Mouse (Mus musculus): ENCODE data around the gene Pdhb.
A peak's percentile ranks its signal among the peaks of the same experiment; 100 is the strongest.

Gene Pdhb

GRCm38 (mm10) chr14:8172507-8173410 lies at the start of gene Pdhb:
Gene Pdhb (minus strand): TSS chr14:8173025.
- DNase-seq (ENCODE audit: low read depth, low spot score) = peak; percentile 99

DNA sequence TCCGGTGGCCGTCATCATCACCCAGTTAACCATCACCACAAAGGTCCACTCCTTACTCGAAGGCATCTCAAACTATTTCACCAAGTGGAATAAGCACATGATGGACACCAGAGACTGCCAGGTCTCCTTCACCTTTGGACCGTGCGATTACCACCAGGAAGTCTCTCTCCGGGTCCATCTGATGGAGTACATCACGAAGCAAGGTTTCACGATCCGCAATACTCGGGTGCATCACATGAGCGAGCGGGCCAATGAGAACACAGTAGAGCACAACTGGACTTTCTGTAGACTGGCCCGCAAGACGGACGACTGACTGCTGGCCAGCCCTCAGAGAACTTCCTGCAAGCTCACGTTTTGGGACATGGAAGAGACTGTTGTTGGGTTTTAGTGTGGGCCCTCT lies 49.7 kb upstream of the Pdhb start:
- DNase-seq (ENCODE audit: low read depth, low spot score) = no peak

- DNase-seq (ENCODE audit: low read depth, low spot score) = no peak
Observed at GRCm38 (mm10) chr14:8220912-8221311, 48.1 kb upstream of the Pdhb start.

- DNase-seq (ENCODE audit: low read depth, low spot score) = no peak
Observed at GRCm38 (mm10) chr14:8220306-8220705, 47.5 kb upstream of the Pdhb start.

DNA sequence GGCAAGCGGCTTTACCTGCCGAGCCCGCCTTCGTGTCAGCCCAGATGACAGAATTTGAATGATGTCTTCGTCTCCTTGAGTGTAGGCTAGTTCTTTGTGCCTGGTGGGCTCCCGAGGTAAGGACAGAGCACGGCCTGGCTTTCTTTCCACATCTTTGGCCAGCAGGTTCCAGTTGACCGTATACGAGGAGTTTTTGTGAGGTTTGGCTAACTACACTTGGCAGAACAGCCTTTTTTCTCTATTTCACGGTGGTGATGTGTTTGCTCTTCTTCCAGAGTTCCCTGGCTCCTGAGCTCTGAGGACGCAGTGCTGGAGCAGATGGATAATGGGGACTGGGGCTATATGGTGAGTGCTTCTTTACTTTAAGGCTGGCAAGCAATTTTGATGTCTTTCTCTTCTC lies 47.1 kb upstream of the Pdhb start:
- no peak for DNase-seq (ENCODE audit: low read depth, low spot score)

- no peak for DNase-seq (ENCODE audit: low read depth, low spot score)
Observed at GRCm38 (mm10) chr14:8218730-8219380, 46.0 kb upstream of the Pdhb start.

GRCm38 (mm10) chr14:8218238-8218637 lies 45.4 kb upstream of the Pdhb start:
- no peak for DNase-seq (ENCODE audit: low read depth, low spot score)

DNA sequence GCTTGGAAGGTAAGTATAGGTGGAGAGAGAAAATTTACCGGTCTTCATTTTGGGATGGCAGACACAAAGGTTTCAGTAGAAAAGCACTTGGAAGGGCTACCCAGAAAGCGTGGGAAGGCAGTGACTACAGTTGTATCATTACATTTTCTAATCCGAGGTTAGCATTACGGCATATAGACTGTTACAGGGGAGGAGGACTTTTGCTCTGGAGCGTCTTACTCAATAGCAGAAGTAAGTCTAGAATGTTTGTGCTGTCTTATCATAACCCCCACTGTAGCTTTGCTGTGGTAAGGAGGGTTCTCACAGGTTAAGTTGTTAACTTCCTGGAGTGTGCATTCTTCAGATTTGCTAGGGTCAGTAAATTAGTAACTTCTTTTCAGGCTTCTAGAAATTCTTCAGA lies 43.3 kb upstream of the Pdhb start:
- no peak for DNase-seq (ENCODE audit: low read depth, low spot score)

DNA sequence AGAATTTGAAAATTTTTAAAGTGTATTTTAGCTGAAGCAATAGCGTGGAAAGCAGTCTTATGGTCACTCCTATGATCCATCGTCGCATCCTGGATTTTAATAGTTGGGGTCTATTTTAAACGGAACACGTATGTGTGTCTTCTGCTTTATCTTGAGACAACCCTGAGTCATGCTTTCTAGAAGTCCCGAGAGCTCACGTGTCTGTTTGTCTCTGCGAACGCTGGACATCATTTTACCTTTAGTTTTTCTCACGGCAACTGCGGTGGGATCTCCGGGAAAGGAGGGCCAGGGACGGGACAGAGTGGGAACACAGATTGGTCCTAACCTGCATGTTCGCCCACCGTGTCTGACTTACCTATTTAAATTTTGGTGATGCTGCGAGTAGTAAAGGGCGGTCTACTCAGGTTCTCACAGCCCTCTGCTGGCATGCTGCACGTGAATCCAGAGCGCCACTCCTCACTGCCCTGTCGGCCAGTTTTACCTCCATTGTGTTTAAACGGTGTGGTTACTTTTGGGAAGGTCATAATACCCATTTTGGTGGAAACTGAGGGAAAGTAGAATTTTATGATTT lies 42.5 kb upstream of the Pdhb start:
- DNase-seq (ENCODE audit: low read depth, low spot score) = no peak

DNA sequence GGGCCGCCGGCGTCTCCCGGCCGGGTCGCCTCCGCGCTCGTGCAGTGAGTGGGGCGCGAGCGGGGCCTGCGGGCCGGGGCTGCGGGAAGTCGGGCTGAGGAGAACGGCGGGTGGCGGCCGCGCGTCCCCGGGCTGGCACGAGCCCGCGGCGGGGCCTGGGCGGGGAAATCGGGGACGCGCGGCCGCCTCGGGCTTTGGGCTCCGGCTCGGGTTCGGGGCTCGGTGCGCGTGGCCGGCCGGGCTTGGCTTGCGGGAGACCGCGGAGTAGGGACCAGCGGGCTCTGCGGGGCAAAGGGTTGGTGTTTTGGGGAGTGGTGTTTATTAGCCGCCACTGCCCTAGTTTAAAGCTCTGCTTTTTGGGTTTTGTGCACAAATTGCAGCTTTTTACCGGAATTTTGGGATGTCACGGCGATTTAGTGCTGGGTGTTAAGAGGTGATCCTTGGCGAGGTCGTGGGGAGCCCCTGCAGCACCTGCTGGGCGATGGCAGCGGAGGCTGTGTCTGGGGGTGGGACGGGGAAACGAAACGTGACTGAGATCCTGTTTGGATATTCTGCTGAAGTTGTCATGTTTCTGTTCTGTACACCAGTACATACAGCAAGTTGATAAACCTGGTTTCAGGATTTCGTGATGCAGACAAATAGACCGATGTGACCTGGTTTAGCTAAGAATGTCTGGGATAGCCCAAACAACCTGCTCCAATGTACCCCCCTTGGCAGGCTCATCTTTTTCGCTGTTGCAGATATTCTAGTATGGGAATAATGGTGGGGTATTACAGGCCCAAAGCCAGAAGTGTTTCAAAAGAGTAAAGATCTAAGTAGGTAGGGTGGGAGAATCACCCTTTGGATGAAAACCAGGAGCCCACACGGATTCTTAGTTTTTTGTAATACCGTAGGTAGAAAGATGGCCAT lies 41.7 kb upstream of the Pdhb start:
- peak; percentile 50 for DNase-seq (ENCODE audit: low read depth, low spot score)

DNA sequence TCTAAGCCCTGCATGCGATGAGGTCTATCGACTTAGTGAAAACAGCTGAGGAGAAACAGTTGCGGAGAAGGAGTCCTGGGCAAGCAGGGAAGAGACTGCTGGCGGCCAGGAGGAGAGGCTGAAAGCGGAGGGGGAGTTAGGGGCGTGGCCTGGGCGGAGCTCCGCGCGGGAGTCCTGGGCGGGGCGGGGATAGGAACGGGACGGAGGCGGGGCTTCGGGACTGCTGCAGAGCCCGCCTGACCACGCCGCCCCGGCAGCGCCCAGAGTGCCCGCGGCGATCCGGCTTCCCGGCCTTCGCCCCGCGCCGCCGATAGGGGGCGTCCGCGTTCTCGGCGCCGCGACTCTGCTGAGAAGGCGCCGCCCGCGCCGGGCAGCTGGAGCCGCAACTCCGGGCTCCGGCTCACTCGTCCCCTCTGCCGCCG lies 41.0 kb upstream of the Pdhb start, which contains the start of gene Kctd6:
Kctd6 (plus strand) TSS at position 338 of the 422 bp plus-strand sequence.
- DNase-seq (ENCODE audit: low read depth, low spot score) = peak; percentile 95

GRCm38 (mm10) chr14:8212996-8213395 lies 40.2 kb upstream of the Pdhb start:
- DNase-seq (ENCODE audit: low read depth, low spot score) = no peak

DNA sequence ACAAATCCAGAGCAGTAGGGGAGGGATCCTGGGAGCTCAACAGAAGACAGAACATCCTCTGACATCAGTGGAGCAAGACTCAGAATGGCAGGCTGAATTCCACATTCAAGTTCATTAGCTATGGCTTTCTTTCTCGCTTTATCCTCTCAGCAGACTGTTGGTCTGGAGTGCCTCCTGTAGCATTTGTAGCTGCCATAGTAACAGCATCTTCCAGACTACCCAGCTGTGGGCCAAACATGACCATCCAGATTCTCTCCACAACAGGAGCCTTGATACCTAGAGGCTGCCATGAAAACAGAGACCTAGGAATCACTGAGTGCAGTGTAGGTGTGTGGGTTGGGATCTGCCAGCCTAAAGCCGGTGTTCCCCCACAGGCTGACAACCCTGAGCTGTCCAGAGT lies 37.1 kb upstream of the Pdhb start:
- DNase-seq (ENCODE audit: low read depth, low spot score) = no peak

DNA sequence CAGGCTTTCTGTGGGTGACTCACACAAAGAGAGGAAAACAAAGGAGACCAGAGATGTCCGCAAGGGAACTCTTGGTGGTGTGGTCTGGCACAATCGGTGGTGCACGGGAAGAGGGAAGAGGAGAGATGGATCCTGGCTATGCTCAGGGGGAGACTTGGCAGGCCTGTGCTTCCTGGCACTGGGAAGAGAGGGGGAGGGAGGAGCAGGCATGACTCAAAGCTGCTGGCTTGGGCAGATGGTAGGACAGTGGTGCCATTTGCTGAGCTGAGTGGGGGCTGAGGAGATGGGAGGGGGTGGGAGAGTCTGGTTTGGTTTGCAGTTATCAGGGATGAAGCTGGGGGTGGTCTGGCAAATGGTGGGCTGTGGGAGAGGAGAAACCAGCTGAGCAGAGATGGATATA lies 36.1 kb upstream of the Pdhb start:
- no peak for DNase-seq (ENCODE audit: low read depth, low spot score)

- no peak for DNase-seq (ENCODE audit: low read depth, low spot score)
Observed at GRCm38 (mm10) chr14:8207543-8207942, 34.7 kb upstream of the Pdhb start.

DNA sequence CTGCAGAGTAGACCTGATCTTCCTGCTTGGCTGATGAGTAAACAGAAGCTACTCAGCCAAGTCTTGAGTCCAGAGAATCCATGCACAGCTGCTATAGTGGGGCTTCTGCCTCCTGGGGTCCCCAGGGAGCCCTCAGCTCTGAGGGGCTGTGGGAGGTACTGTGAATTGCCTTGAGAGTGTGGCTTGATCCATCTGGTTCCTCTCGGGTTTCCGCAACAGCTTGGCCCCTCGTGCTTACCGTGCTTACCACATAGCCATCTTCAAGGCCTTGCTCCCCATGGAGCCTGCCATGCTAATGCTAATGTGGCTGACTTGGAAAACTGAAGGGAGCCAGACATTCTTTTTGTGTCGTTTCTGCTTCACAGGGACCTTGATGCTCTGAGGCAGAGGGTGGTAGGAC lies 34.3 kb upstream of the Pdhb start:
- no peak for DNase-seq (ENCODE audit: low read depth, low spot score)

DNA sequence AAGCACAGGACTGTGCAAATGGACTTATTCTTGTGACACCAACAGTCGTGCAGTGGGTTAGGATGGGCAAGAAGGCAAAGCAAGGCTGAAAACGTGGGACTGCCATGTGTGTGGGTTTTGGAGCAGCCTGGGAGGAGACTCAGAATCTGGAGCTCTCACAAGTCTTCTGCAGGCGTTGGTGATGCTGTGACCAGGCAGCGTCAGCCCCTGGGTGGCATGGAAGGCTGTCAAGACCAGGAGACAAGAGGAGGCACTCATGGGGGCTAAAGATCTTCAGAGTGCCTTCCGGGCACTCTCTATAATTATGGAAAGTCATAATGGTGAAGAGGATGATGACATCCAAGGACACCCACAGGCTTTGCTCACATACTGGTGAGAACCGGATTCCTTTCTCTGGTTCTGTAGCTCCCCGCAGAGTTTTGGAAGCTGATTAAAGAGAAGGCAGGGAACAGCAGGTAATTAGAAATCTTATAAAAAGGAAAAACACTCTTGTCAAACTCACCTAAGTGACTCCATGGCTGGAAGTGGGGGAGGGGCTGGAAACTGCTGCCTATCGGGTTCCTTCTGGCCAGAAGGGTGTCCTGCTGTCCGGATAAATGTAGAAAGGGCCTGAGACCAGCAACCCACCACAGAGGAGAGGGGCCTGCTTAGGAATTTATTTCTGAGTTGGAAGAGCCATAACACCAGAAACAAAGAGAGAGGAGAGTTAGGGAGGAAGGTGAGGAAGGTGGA lies 33.5 kb upstream of the Pdhb start:
- no peak for DNase-seq (ENCODE audit: low read depth, low spot score)

DNA sequence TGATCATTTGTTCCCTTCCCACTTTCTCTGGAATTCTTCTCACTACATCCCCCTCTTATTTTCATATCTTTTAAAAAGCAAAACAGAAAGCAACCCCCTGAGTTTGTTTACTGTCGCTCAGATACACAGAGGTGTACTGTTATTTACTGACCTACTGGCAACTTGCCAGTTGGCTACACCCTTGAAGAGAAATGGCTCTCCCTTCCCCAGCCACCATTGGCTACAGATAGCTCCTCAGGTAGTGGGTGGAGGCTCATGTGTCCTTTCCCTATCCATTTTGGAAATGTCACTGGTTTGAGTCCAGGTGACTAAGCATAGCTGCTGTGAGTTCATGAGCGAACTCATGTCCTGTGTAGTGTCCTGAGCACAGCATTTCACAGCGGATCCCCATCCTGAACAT lies 28.9 kb upstream of the Pdhb start:
- DNase-seq (ENCODE audit: low read depth, low spot score) = no peak

- DNase-seq (ENCODE audit: low read depth, low spot score) = no peak
Observed at GRCm38 (mm10) chr14:8200769-8201168, 27.9 kb upstream of the Pdhb start.

- DNase-seq (ENCODE audit: low read depth, low spot score) = no peak
Observed at GRCm38 (mm10) chr14:8192727-8193126, 19.9 kb upstream of the Pdhb start.
